8 mouse cellular contexts compared by ENCODE assay signal in genomic region chr3:115529918-115530317, GRCm38 (mm10).
DNase-seq lines count a peak whose midpoint lies in the region; ATAC-seq lines count a peak whose summit lies in the region.

No protein-coding gene starts in this region.

- no peak; the same call in 1 of the 2 replicates for ATAC-seq in intestine, embryonic 15.5 days

- H3K9me3 ChIP-seq in intestine, embryonic 15.5 days: no peaks in the 10 kb centered on the region

- DNase-seq in heart, postnatal 10 days: peak; percentile 15 to 39
- DNase-seq in heart, adult 8-10 months (ENCODE audit: low spot score): no peak
- DNase-seq in right cerebral cortex, adult 18-20 months: peak; percentile 11
- no peak for DNase-seq in right cerebral cortex, postnatal 36 days (ENCODE audit: low spot score in 2 of 2)
- DNase-seq in embryo, embryonic 11 days: peak; percentile 14
- DNase-seq in spleen, postnatal 4 days (ENCODE audit: low spot score in 2 of 2): peak; percentile 15 to 64
- DNase-seq in ovary, postnatal 10 days (ENCODE audit: low spot score): no peak

- no peak overlapping the region for H3K27ac ChIP-seq in intestine, embryonic 15.5 days

- H3K4me1 ChIP-seq in intestine, embryonic 15.5 days (replicated peaks): no peaks in the 10 kb centered on the region

- no peaks in the 10 kb centered on the region for H3K27me3 ChIP-seq in intestine, embryonic 15.5 days (replicated peaks)

- 51% methylated on average over 4 of the region's 4 CpGs for WGBS in intestine, embryonic 15.5 days

- intact Hi-C loops in heart, postnatal 10 days (cut with DNase I): loop anchor here (2.0 kb wide), 2 partner anchors 113 to 449 kb away; no protein-coding TSS in a partner anchor

- H3K4me2 ChIP-seq in intestine, embryonic 15.5 days (replicated peaks): no peak overlapping the region

- no peak overlapping the region for H3K9ac ChIP-seq in intestine, embryonic 15.5 days

- no peaks in the 10 kb centered on the region for H3K36me3 ChIP-seq in intestine, embryonic 15.5 days

- H3K4me3 ChIP-seq in intestine, embryonic 15.5 days (replicated peaks): no peak overlapping the region

Comparison
In these comparisons a context has a peak if more than half of its experiments do, and no peak if none do; other contexts are left out.
1. DNase-seq: peak in heart, postnatal 10 days (2 of 2), right cerebral cortex, adult 18-20 months (single experiment), embryo, embryonic 11 days (single experiment) and spleen, postnatal 4 days (2 of 2); none in heart, adult 8-10 months (single experiment), right cerebral cortex, postnatal 36 days (0 of 2) and ovary, postnatal 10 days (single experiment).